Mouse (Mus musculus) MEL (cell line): Measurements from ENCODE around the gene Txnip.

Experiments used
- CTCF ChIP-seq, 3 experiments: IDR thresholded peaks in 2 of 3; conservative IDR thresholded peaks in 1 of 3; 2 replicates each; pipeline ENCODE4 v1.5.1; 2011 to 2012; ENCODE audit warnings: low read length in 3 of 3, low read depth in 2 of 3, mild to moderate bottlenecking in 2 of 3, improper control_type of control experiment in 1 of 3, inconsistent platforms in 1 of 3, mixed read lengths in 1 of 3, moderate library complexity in 1 of 3; ENCODE audit not compliant: control insufficient read depth in 1 of 3, insufficient read depth in 1 of 3, poor library complexity in 1 of 3, severe bottlenecking in 1 of 3
- KAT2A ChIP-seq: conservative IDR thresholded peaks from 2 replicates; pipeline ENCODE4 v1.6.1; 2012; ENCODE audit warnings: low read depth, low read length, improper control_type of control experiment, inconsistent platforms
- POLR2A ChIP-seq, 2 experiments: IDR thresholded peaks; 2 replicates each; pipeline ENCODE4 v1.6.1; 2011 to 2012; ENCODE audit warnings: low read length in 2 of 2, mild to moderate bottlenecking in 2 of 2, control low read depth in 1 of 2, improper control_type of control experiment in 1 of 2, low read depth in 1 of 2, moderate library complexity in 1 of 2; ENCODE audit not compliant: control insufficient read depth in 1 of 2, insufficient read depth in 1 of 2, poor library complexity in 1 of 2
- SIN3A ChIP-seq: IDR thresholded peaks from 2 replicates; pipeline ENCODE4 v1.6.1; 2012; ENCODE audit warnings: low read length, improper control_type of control experiment, inconsistent platforms

GRCm38 (mm10) chr3:96541328-96542078, 16.3 kb upstream of the Txnip start:
- TF ChIP-seq CTCF (IDR thresholded peaks at IDR 0.05 in 2 of 3, conservative IDR thresholded peaks at IDR 0.05 in 1 of 3; ENCODE audit: control insufficient read depth in 1 of 3, insufficient read depth in 1 of 3, low read depth in 2 of 3, low read length in 3 of 3, poor library complexity in 1 of 3, severe bottlenecking in 1 of 3): peak in 2 of 3 experiments; percentile 45 to 71; a peak in 4 of 6 replicates
- no peak for TF ChIP-seq SIN3A
- no peak for TF ChIP-seq POLR2A (IDR thresholded peaks at IDR 0.05; ENCODE audit: control insufficient read depth in 1 of 2, insufficient read depth in 1 of 2, low read depth in 1 of 2, low read length in 2 of 2, poor library complexity in 1 of 2)
- no peak for TF ChIP-seq KAT2A
